Mouse (Mus musculus) spleen, postnatal 4 days (tissue): ENCODE measurements at regions not wholly inside any gene's neighbourhood (a gene's known extent, or its start where the extent isn't known, plus 50 kb on each side); places are given as distances from the start of the nearest gene placed in this dataset.

ENCODE experiments used
- DNase-seq, 2 experiments: peaks; one replicate each; pipeline ENCODE4 v3.0.0; 2022; ENCODE audit warnings: low spot score in 2 of 2

GRCm38 (mm10) chr17:43214038-43214437 is 56.1 kb upstream of the Adgrf1 start:
- DNase-seq: no peak

DNA sequence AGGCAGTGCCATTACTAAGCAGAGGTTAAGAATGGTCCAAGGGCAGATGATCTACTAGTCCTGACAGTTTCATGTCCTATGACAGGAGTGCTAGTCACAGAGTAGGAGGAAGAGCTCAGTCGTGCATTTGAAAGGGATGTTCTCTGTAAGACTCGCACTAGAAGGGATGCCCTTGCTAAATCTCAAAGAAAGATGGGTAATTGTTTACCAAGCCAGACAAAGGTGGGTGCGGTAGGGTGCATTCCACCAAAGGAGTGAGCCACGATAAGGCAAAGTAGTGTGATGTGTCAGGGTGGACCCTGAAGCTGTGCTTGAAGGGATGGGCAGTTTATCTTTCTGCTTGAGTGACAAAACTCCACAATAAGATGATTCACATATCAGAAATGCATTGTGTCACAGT is 50.5 kb upstream of the Adgrf1 start:
- DNase-seq: no peak
